Mouse (Mus musculus) embryonic facial prominence, embryonic 10.5 days (tissue): ENCODE measurements at regions not wholly inside any gene's neighbourhood (a gene's known extent, or its start where the extent isn't known, plus 50 kb on each side); places are given as distances from the start of the nearest gene placed in this dataset.

Source experiments
- DNase-seq: peaks from one replicate; pipeline ENCODE4 v3.0.0-alpha.2; 2017; ENCODE audit warnings: low spot score
- H3K27ac ChIP-seq: fragments of 300-500 bp; sonication (generic); replicated peaks from 2 replicates; pipeline ENCODE4 v1.5.1; 2016; ENCODE audit warnings: mild to moderate bottlenecking
- H3K27me3 ChIP-seq: fragments of 300-500 bp; sonication (generic); replicated peaks from 2 replicates; pipeline ENCODE4 v1.6.1; 2016; ENCODE audit warnings: low read depth, mild to moderate bottlenecking; ENCODE audit not compliant: poor library complexity, severe bottlenecking
- H3K36me3 ChIP-seq: fragments of 300-500 bp; sonication (generic); replicated peaks from 2 replicates; pipeline ENCODE4 v1.6.1; 2016; ENCODE audit warnings: mild to moderate bottlenecking, moderate library complexity
- H3K4me1 ChIP-seq: fragments of 300-500 bp; sonication (generic); 2 replicates; pipeline ENCODE4 v1.6.1; 2016
- H3K4me3 ChIP-seq: fragments of 300-500 bp; sonication (generic); 2 replicates; pipeline ENCODE4 v1.5.1; 2016; ENCODE audit warnings: mild to moderate bottlenecking, moderate library complexity
- H3K9me3 ChIP-seq: fragments of 300-500 bp; sonication (generic); 2 replicates; pipeline ENCODE4 v1.6.1; 2016; ENCODE audit warnings: mild to moderate bottlenecking
- WGBS: fragments of 180-500 bp; shearing (Covaris S2); methylation state at CpG from one replicate; pipeline ENCODE4 v1.1.7; 2016; 5-methylcytosine and 5-hydroxymethylcytosine counted together

DNA sequence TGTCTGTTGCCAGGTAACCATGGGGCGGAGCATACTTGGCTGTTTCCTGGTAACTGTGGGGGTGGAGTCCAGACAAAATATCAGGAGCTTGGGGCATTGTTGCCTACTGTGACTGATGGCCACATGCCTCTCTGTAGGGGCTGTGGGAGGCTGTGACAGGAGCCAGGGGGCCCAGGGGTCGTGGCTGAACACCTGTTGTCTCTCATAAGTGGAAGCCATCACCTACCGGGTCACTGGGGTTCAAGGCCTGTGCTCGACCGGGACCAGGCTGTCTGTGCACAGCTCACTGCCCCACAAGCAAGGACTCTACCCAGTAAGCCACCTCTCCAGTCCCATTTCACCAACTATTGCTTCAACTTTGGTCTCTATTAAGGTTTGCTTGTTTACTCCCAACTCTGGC is 196.4 kb upstream of the Egln3 start:
- WGBS: 80% methylated on average over 5 of the region's 5 CpGs

DNA sequence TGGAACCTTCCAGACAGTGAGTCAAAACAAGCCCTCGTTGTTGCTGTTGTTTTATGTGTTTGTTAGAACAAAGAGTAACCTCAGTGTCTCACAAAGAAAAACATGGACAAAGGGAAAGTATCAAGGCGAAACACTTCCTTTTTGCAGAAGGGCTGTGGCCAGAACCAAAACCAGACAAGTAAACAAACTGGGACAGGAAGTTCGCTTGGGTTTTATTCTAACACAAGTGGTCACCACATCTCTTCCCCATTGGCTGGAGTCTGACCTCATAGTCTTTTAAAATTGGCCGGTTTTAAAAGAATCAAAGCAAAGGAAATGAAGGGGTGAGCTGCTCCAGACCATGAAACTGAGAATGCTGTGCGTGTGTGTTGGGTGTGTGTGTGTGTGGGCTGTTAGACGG is 194.4 kb upstream of the Egln3 start:
- 74% methylated on average over 6 of the region's 6 CpGs for WGBS
- no peak overlapping the region for H3K27ac ChIP-seq
- no peak for DNase-seq

More for the DNA sequence above, 196.4 kb upstream of the Egln3 start:
- Histone ChIP-seq H3K4me3 (no peak overlapping the region), H3K36me3 (no peaks in the 10 kb centered on the region), H3K4me1 (0 out of 2 replicates have a peak, but pooled peaks cover 2% of the 10 kb centered on the region), H3K9me3 (no peaks in the 10 kb centered on the region), H3K27ac (no peak overlapping the region), H3K27me3 (no peaks in the 10 kb centered on the region)
- no peak for DNase-seq

DNA sequence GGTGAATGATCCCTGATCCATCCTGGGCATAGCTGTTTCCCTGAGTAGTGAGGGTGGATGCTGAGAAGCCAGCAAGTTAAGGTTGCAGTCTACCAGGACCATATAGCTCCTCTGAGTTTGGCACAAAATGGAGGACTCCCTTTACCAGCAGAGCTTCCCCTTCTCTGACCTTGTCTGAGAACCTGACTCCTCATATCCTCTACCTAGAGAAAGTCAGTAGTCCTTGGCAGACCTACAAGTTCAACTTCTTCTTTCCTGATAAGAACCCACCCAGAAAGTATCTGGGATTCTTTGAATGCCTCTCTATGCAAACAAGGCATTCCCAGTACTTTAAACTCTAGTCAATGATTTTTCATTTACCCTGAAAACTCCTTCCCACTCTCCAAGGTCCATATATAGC is 193.3 kb upstream of the Egln3 start:
- Histone ChIP-seq H3K9me3 (no peaks in the 10 kb centered on the region), H3K27me3 (no peaks in the 10 kb centered on the region), H3K4me1 (no peaks in the 10 kb centered on the region), H3K36me3 (no peaks in the 10 kb centered on the region), H3K27ac (no peak overlapping the region), H3K4me3 (no peak overlapping the region)
- DNase-seq: no peak

More for the DNA sequence above, 194.4 kb upstream of the Egln3 start:
- no peaks in the 10 kb centered on the region for H3K4me1 ChIP-seq
- H3K27me3 ChIP-seq: no peaks in the 10 kb centered on the region
- no peaks in the 10 kb centered on the region for H3K36me3 ChIP-seq
- no peaks in the 10 kb centered on the region for H3K9me3 ChIP-seq
- no peak overlapping the region for H3K4me3 ChIP-seq

DNA sequence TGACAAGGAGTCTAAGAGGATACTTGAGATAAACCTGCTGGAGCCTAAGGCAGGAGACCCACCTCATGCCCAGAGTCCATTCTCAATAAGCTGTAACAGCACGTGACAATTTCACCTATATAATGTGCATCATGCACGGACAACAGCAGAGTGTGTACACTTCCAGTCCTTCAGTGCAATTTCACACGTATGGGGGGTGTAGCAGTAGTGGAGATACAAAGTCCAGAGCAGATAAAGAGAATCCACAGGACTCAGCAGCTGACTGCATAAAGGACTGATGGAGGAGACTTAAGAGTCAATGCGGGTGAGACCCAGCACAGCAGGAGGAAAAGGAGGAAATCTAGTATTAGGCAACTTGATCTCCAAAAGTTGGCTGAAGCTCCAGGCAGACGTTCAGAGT is 192.7 kb upstream of the Egln3 start:
- no peak overlapping the region for H3K27ac ChIP-seq
- no peaks in the 10 kb centered on the region for H3K27me3 ChIP-seq
- no peaks in the 10 kb centered on the region for H3K36me3 ChIP-seq
- DNase-seq: no peak
- H3K4me1 ChIP-seq: no peaks in the 10 kb centered on the region
- no peak overlapping the region for H3K4me3 ChIP-seq
- 79% methylated on average over 5 of the region's 5 CpGs for WGBS
- H3K9me3 ChIP-seq: no peaks in the 10 kb centered on the region

DNA sequence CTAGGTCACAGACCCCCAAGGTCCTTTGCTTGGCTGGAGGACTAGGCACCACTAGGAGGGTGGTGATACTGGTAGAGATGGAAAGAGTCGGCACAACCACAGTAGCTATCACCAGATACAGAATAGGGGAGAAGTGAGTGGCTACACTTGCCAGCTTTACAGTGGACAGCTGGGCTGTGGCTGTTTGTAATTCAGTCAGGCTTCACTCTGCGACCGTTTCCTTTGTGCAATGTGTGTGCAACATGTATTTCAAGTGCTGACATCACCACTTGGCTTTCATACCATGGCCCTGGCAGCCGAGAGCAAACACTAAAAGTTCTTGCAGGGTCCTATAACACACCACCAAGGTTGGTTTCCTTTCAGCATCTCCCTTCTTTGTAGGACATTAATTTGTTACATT is 181.7 kb upstream of the Egln3 start:
- 77% methylated on average over 4 of the region's 4 CpGs for whole genome bisulfite sequencing
- DNase-seq: no peak
- no peaks in the 10 kb centered on the region for H3K27me3 ChIP-seq
- no peak overlapping the region for H3K4me3 ChIP-seq
- no peaks in the 10 kb centered on the region for H3K9me3 ChIP-seq
- no peaks in the 10 kb centered on the region for H3K36me3 ChIP-seq
- H3K27ac ChIP-seq: no peak overlapping the region
- H3K4me1 ChIP-seq: no peaks in the 10 kb centered on the region

DNA sequence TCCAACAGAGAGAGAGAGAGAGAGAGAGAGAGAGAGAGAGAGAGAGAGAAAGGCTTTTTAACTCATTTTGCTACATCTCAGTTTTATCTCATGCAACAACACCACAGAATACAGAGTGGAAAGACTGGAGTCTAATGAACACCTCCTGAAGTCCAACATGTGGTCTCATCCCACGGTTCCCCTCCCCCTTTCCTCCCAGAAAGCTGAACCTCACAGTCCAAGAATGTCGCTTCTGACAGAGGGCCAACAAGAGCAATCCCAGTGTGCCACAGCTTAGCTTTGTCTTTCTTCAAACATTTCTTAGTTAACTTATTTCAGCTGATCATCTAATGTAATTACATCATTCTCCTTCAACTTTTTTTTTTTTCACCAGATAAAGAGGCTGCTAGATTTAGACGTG is 180.5 kb upstream of the Egln3 start:
- H3K27me3 ChIP-seq: no peaks in the 10 kb centered on the region
- no peak overlapping the region for H3K4me3 ChIP-seq
- WGBS: 63% methylated on average over 3 of the region's 3 CpGs
- H3K4me1 ChIP-seq: no peaks in the 10 kb centered on the region
- DNase-seq: no peak
- no peaks in the 10 kb centered on the region for H3K9me3 ChIP-seq
- no peaks in the 10 kb centered on the region for H3K36me3 ChIP-seq
- no peak overlapping the region for H3K27ac ChIP-seq

DNA sequence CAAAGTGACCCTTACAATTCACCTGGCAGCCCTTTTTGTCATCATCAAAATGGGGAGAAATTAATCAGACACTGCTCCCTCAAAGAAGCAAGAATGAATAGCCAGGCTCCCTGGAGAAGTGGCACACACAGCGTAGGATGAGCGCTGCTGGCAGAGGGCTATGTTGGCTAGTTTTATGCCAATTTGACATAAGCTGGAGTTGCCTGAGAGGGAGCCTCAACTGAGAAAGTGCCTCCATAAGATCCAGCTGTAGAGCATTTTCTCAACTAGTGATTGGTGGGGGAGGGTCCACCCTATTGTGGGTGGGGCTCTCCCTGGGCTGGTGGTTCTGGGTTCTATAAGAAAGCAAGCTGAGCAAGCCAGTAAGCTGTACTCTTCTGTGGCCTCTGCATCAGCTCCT is 179.3 kb upstream of the Egln3 start:
- H3K27ac ChIP-seq: no peak overlapping the region
- DNase-seq: no peak
- 0 out of 2 replicates have a peak, but pooled peaks cover 4% of the 10 kb centered on the region for H3K9me3 ChIP-seq
- WGBS: 98% methylated on average over 2 of the region's 2 CpGs
- no peaks in the 10 kb centered on the region for H3K36me3 ChIP-seq
- no peaks in the 10 kb centered on the region for H3K4me1 ChIP-seq
- no peak overlapping the region for H3K4me3 ChIP-seq
- H3K27me3 ChIP-seq: no peaks in the 10 kb centered on the region

DNA sequence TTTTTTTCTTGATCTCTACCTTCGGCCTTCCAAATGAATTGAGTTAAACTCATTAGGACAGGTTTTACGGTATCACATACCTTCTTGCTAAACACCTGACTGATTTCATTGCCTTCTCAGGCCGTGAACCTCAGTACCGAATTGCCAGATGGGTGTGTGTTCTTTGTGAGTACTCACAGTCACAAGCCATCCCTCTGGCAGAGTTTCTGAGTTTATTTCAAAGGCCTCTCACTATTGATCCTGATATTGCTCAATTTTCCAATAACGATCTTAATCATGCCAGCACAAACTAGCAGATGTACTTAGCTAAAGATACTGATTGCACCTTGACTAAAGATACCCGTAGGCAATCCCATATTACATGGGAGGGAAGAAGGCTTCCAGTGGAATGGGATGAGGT is 178.4 kb upstream of the Egln3 start:
- 0 out of 2 replicates have a peak, but pooled peaks cover 4% of the 10 kb centered on the region for H3K9me3 ChIP-seq
- H3K4me3 ChIP-seq: no peak overlapping the region
- no peaks in the 10 kb centered on the region for H3K27me3 ChIP-seq
- 91% methylated on average over 6 of the region's 6 CpGs for WGBS
- H3K4me1 ChIP-seq: no peaks in the 10 kb centered on the region
- DNase-seq: no peak
- H3K27ac ChIP-seq: no peak overlapping the region
- H3K36me3 ChIP-seq: no peaks in the 10 kb centered on the region

DNA sequence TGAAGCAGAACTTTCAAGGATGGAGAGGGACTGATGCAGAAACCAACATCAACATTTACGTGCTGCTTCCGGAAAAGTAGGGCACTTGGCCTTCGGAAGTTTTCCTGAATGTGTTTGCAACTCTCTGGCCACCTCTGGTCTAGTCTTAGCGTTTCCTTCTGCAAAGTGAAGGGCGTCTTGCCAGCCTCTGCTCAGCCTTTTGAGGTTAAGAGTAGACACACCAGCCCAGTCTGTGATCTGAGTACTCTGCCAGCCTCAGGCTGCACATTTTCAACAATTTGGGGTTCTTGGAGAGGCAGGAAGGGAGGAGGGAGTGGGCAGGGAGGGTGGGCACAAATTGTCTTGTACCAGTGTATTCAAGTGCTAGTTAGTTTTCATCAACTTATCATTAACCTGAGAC is 176.7 kb upstream of the Egln3 start:
- Histone ChIP-seq H3K27ac (no peak overlapping the region), H3K9me3 (0 out of 2 replicates have a peak, but pooled peaks cover 4% of the 10 kb centered on the region), H3K27me3 (no peaks in the 10 kb centered on the region), H3K4me1 (no peaks in the 10 kb centered on the region), H3K36me3 (no peaks in the 10 kb centered on the region), H3K4me3 (no peak overlapping the region)
- 89% methylated on average over 5 of the region's 5 CpGs for WGBS
- DNase-seq: no peak

DNA sequence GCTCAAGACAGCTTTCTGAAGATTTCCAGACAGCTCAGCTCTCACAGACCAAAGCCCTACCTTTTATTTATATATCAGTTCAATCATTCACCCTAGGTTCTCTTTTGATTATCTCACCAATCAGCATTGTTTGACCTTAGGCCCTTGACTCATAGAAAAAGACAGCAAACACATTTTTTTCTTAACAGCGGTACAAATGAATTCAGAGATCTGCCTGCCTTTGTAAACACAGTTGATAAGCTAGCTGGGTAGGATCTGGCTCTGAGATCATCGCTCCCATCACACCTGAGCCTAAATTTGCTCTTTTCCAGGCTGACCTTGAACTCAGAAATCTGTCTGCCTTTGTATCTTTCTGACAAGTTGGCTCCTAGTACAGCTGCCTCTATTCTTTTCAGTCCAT is 174.9 kb upstream of the Egln3 start:
- Histone ChIP-seq H3K9me3 (0 out of 2 replicates have a peak, but pooled peaks cover 4% of the 10 kb centered on the region), H3K27me3 (no peaks in the 10 kb centered on the region), H3K27ac (no peak overlapping the region), H3K4me1 (no peaks in the 10 kb centered on the region), H3K4me3 (no peak overlapping the region), H3K36me3 (no peaks in the 10 kb centered on the region)
- WGBS: 89% methylated on average over 2 of the region's 2 CpGs
- no peak for DNase-seq

DNA sequence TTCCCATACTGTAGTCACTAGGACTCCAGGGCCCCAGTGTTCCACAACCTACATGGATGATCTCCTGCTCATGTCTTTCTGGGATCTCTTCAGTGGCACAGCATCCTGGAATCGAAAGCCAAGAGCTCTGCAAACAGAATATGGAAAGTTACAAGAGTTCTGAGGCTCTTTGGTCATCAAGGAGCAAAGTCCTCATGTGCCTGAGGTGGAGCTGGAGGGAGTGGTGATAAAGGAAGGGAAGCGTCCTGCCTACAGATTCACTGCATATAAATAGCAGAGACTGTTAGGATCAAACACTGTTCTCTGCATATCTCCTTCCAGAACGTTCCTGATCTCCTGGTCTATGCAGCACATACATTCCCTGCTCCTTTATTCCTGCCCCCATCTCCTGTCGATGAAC is 170.4 kb upstream of the Egln3 start:
- Histone ChIP-seq H3K27ac (no peak overlapping the region), H3K36me3 (no peaks in the 10 kb centered on the region), H3K4me1 (no peaks in the 10 kb centered on the region), H3K4me3 (no peak overlapping the region), H3K27me3 (no peaks in the 10 kb centered on the region), H3K9me3 (0 out of 2 replicates have a peak, but pooled peaks cover 4% of the 10 kb centered on the region)
- WGBS: 78% methylated on average over 4 of the region's 4 CpGs
- no peak for DNase-seq

DNA sequence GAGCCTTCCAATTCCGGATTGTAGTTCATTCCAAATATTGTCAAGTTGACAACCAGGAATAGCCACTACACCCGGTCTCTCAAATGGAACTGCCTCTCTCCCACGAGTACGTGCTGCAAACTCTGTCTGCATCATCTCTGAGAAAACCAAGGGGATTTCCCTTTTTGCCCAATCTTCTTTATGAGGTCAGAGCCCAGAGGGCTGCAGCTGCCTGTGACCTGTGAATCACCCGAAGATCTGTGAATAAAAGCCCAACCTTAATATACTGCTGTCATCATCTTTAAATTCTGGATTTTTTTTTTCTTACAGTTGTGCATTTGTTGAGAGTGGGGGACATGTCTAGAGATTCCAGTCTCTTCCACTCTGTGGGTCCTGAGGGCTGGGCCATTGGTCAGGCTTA is 165.6 kb upstream of the Egln3 start:
- Histone ChIP-seq H3K36me3 (no peaks in the 10 kb centered on the region), H3K9me3 (no peaks in the 10 kb centered on the region), H3K4me1 (0 out of 2 replicates have a peak, but pooled peaks cover 3% of the 10 kb centered on the region), H3K27me3 (no peaks in the 10 kb centered on the region), H3K27ac (no peak overlapping the region), H3K4me3 (no peak overlapping the region)
- DNase-seq: no peak
- 84% methylated on average over 5 of the region's 5 CpGs for WGBS

DNA sequence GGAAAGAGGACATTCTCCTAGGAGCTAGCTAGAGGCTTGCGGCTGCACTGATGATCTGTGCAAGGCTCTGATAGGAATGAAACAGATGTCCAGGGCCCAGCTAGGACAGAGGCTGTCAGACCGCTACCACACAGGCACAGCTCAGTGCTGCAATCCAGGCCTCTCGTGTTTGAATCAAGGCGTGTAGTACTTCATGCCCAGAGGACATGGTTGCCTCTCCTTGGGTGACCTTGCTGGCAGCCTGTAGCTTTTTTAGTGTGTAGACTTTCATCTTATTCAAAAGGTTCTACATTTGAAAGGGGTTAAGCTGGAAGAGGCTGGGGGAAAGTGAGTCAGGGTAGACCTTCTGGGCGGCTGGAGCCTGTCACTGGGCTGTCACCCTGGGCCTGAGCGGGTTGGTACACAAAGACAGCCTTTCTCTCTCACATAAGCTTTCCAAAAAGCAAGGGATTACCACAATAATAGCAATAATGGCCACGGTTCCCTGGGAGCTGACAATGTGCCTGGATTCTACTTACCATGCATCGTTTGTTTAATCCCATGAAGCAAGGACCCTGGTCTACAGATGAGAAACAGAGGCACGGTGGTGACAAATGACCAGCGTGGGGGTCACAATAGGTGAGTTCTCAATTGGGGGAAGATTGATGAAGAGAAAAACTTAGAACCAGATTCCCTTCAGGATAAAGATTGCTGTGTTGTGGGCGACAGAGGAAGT is 160.9 kb upstream of the Egln3 start:
- no peak overlapping the region; the same call in 1 of the 2 replicates for H3K27ac ChIP-seq
- no peak overlapping the region for H3K4me3 ChIP-seq
- H3K27me3 ChIP-seq: no peaks in the 10 kb centered on the region
- no peaks in the 10 kb centered on the region for H3K9me3 ChIP-seq
- DNase-seq: no peak
- 0 out of 2 replicates have a peak, but pooled peaks cover 3% of the 10 kb centered on the region for H3K4me1 ChIP-seq
- 70% methylated on average over 11 of the region's 11 CpGs for WGBS
- H3K36me3 ChIP-seq: no peaks in the 10 kb centered on the region
